ENCODE assay signal across 8 mouse cellular contexts in the genomic region with DNA sequence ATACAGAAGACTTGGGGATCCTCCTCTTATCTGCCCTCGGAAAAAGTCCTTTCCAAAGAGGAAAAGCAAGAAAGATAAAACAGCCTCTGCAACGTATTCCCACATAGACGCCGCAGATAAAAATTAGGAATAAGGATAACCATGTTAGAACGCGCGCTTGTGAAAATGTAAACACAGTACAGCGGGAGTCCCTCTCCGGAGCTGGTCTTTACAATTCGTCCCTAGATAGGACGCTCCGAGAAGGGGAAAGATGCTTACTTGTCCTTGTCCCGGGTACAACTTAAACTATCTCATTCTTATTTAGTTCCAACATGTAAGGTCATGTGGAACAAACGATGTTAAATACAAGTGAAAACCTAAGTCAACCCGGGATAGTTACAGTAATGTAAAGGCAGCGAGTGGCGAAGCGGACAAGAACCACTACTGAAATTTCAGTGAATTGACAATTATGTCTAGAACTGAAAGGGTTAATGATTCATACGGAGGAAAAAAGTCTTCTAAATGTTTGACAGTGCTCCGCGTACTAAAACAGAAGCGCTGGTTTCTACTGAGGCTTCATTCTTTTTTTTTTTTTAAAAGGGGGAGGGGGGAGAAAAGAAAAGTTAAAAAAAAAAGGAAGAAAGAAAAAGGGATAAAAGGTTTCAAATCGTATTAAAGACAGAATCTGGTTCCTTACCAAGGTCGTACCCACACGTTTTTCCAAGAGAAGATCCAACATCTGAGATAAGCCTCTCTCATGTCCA.
DNase-seq lines count a peak whose midpoint lies in the region; ATAC-seq and TF ChIP-seq lines count a peak whose summit lies in the region.

No protein-coding gene starts in this region.

- peak overlapping the region; percentile 38; the same call in 1 of the 2 replicates for H3K27ac ChIP-seq in kidney, embryonic 15.5 days
- H3K27ac ChIP-seq in hindbrain, embryonic 12.5 days = no peak overlapping the region
- no peak overlapping the region for H3K27ac ChIP-seq in midbrain, embryonic 14.5 days (replicated peaks; ENCODE audit: low read depth, low read length)

- WGBS in kidney, embryonic 15.5 days = under 1% methylated on average over 25 of the region's 25 CpGs
- WGBS in hindbrain, embryonic 12.5 days = 1% methylated on average over 25 of the region's 25 CpGs
- under 1% methylated on average over 25 of the region's 25 CpGs for WGBS in midbrain, embryonic 14.5 days

- no peak for TF ChIP-seq CTCF in brain, embryonic 14.5 days (IDR thresholded peaks at IDR 0.05; ENCODE audit: borderline replicate concordance, extremely low read depth, insufficient read depth, insufficient read length)

- peaks cover 65% of the 10 kb centered on the region for H3K27me3 ChIP-seq in kidney, embryonic 15.5 days
- H3K27me3 ChIP-seq in hindbrain, embryonic 12.5 days = peaks cover 32% of the 10 kb centered on the region
- H3K27me3 ChIP-seq in midbrain, embryonic 14.5 days (ENCODE audit: control insufficient read depth, insufficient read depth, low read length) = peaks cover 36% of the 10 kb centered on the region

- no peak for DNase-seq in kidney, adult 11 months
- DNase-seq in brain, embryonic 14.5 days (ENCODE audit: low read depth) = peak; percentile 36
- peak; percentile 35 for DNase-seq in midbrain, embryonic 14.5 days
- DNase-seq in adrenal gland, postnatal 25 days = no peak
- no peak for DNase-seq in thymus, postnatal 25 days
- DNase-seq in gastrocnemius, postnatal 10 days = no peak

- no peak for ATAC-seq in kidney, embryonic 15.5 days (replicated peaks; ENCODE audit: low FRiP score)
- no peak for ATAC-seq in hindbrain, embryonic 12.5 days (ENCODE audit: low FRiP score)
- ATAC-seq in midbrain, embryonic 14.5 days (ENCODE audit: low FRiP score, low TSS enrichment) = no peak

- H3K36me3 ChIP-seq in kidney, embryonic 15.5 days = no peaks in the 10 kb centered on the region
- no peaks in the 10 kb centered on the region for H3K36me3 ChIP-seq in hindbrain, embryonic 12.5 days
- no peaks in the 10 kb centered on the region for H3K36me3 ChIP-seq in midbrain, embryonic 14.5 days (ENCODE audit: control insufficient read depth, insufficient read depth, low read length)

- H3K9ac ChIP-seq in kidney, embryonic 15.5 days = peak overlapping the region; percentile 43
- H3K9ac ChIP-seq in hindbrain, embryonic 12.5 days = peak overlapping the region; percentile 55; the same call in 1 of the 2 replicates
- peak overlapping the region; percentile 56 for H3K9ac ChIP-seq in midbrain, embryonic 14.5 days (replicated peaks; ENCODE audit: low read length)

- no peak for TF ChIP-seq POLR2A in brain, embryonic 14.5 days (IDR thresholded peaks at IDR 0.05; ENCODE audit: borderline replicate concordance, extremely low read depth, insufficient read depth, insufficient read length, poor library complexity, severe bottlenecking)

- no peaks in the 10 kb centered on the region for H3K9me3 ChIP-seq in kidney, embryonic 15.5 days (replicated peaks)
- H3K9me3 ChIP-seq in hindbrain, embryonic 12.5 days (replicated peaks) = no peaks in the 10 kb centered on the region
- no peaks in the 10 kb centered on the region for H3K9me3 ChIP-seq in midbrain, embryonic 14.5 days (ENCODE audit: control insufficient read depth, low read length)

- H3K4me1 ChIP-seq in kidney, embryonic 15.5 days = peaks cover 32% of the 10 kb centered on the region
- H3K4me1 ChIP-seq in hindbrain, embryonic 12.5 days = peaks cover 15% of the 10 kb centered on the region
- H3K4me1 ChIP-seq in midbrain, embryonic 14.5 days (ENCODE audit: control insufficient read depth, insufficient read depth, low read length) = peaks cover 19% of the 10 kb centered on the region

- H3K4me2 ChIP-seq in kidney, embryonic 15.5 days = peak overlapping the region; percentile 95
- peak overlapping the region; percentile 95 for H3K4me2 ChIP-seq in hindbrain, embryonic 12.5 days (replicated peaks)
- H3K4me2 ChIP-seq in midbrain, embryonic 14.5 days (ENCODE audit: low read length) = peak overlapping the region; percentile 95

- H3K4me3 ChIP-seq in kidney, embryonic 15.5 days (replicated peaks) = peak overlapping the region; percentile 56
- H3K4me3 ChIP-seq in hindbrain, embryonic 12.5 days = peak overlapping the region; percentile 63
- peak overlapping the region; percentile 57 for H3K4me3 ChIP-seq in midbrain, embryonic 14.5 days (replicated peaks; ENCODE audit: low read depth, low read length)

Comparison
In these comparisons a context has a peak if more than half of its experiments do, and no peak if none do; other contexts are left out.
1. DNase-seq: peak in brain, embryonic 14.5 days (single experiment) and midbrain, embryonic 14.5 days (single experiment); none in kidney, adult 11 months (single experiment), adrenal gland, postnatal 25 days (single experiment), thymus, postnatal 25 days (single experiment) and gastrocnemius, postnatal 10 days (single experiment).
2. Peak in every context shown above with its lines, with median percentiles within 50 percentile points of each other: H3K4me2 ChIP-seq, H3K4me3 ChIP-seq and H3K9ac ChIP-seq.